Mouse (Mus musculus) liver, embryonic 14.5 days (tissue): ENCODE data around the gene Ppl.

ENCODE experiments used
- CTCF ChIP-seq: IDR thresholded peaks from 2 replicates; pipeline ENCODE4 v1.5.1; 2016; ENCODE audit warnings: antibody characterized with exemption, low read depth, control low read depth
- EP300 ChIP-seq: IDR thresholded peaks from 2 replicates; pipeline ENCODE4 v1.6.1; 2016; ENCODE audit warnings: antibody characterized with exemption, low read depth

DNA sequence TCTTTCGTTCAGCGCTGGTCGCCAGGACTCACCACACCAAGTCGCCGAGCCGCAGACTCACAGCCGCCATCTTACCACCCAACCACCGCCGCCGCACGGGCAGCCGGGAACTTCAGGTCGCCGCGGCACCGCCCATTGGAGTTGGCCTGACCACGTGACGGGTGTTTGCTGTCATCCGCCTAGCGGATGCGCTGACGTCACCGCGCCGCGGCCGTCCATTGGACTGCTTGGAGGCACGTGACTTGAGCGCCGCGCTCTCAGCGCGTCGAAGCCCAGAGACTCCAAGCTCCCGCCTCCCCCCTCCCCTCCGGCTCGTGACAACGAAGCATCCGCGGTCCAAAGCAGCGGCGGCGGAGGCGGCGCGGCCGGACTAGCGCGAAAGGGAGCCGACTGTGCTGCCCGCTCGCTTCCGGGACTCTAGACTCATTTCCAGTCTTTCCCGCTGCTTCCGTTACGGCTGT lies 82.4 kb downstream of the Ppl start, which contains the start of the genes Glyr1 and Ubn1:
- TF ChIP-seq EP300 (no peak), CTCF (no peak)
